Mouse (Mus musculus): ENCODE data around the gene Naaa.

Naaa gene

DNA sequence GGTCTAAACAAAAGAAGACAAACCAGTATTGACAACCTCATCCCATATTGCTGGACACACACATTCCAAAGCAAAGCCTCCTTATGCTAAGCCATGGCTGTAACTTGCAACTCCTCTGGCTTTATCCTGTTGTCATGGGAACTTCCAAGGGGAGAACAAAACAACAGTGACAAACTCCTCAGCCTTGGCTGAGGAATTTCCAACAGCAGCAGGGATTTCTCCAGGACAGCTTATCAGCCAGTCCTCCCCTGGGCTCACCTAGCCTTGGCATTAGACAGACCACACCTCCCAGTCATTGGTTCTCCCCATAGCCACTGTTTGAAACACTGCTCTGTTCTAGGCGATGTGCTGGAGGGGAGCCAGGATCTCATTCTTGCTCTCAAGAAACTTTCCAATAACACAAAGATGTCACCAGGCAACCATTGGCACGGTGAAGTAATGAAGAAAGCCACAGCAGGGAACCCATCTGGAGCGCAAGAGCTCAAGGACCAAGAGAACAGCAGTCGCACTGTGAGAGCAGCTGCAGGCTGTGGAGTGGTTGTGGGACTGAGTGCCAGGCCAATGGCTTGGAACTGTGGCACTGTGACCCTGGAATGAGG is 14.1 kb downstream of the Naaa start:
- DNase-seq (ENCODE audit: low spot score) = peak; percentile 74

DNA sequence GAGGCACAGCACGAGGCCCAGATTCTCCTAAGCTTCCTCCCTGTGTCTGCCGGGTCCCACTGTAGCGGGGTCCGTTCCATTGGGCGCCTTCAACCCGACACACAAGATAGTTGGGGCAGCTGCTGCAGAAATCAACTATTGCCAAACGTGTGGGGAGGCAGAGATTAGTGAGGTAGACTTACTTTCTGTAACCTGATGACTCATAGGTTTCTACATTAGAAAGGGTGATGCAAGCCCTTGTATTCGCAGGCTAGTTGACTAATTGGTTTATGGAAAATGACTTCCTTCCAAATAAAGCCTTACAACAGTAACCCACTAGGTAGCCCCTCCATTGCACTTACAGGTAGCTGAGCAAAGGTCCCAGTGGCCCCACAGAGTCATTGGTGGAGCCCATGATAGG is 15.3 kb downstream of the Naaa start:
- no peak for DNase-seq (ENCODE audit: low spot score)

DNA sequence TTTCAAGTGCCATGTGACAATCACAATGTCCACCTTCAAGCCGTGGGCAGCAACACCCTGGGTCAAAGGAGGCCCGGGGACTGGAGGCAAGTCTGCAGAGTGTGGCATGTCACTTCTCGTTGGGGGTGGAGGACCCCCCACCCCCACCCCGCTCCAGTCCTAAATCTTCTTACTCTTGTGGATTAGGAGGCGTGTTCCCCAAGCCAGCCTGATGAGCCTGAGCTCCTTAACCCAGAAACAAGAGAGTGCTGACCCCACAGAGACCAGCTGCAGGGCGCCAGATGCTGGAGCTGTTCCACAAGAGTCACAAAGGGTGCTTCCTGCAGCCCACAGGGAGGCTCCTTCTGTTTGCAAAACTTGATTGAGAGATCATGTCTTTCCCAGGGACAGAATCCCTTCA is 21.8 kb downstream of the Naaa start, which contains the start of gene Ppef2:
TSS of gene Ppef2 (minus strand) at position 61 of the 400 bp plus-strand sequence.
- DNase-seq (ENCODE audit: low spot score) = no peak

DNA sequence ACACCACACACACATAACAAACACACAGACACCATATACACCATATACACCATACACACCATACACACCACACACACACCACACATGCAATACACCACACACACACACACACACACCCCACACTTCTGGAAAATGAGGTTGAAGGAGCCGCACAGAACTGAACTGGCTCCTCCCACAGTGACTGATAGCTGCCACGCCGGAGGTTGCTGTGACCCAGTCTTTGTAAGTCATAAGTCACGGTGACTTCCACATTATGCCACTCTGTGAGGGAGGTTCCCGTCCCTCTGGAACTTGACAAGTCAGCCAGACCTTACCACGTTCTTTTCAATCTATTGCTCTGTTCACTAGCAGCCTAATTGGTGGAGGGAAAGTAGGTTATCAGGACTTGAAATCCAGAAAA is 23.5 kb downstream of the Naaa start:
- peak; percentile 30 for DNase-seq (ENCODE audit: low spot score)

DNA sequence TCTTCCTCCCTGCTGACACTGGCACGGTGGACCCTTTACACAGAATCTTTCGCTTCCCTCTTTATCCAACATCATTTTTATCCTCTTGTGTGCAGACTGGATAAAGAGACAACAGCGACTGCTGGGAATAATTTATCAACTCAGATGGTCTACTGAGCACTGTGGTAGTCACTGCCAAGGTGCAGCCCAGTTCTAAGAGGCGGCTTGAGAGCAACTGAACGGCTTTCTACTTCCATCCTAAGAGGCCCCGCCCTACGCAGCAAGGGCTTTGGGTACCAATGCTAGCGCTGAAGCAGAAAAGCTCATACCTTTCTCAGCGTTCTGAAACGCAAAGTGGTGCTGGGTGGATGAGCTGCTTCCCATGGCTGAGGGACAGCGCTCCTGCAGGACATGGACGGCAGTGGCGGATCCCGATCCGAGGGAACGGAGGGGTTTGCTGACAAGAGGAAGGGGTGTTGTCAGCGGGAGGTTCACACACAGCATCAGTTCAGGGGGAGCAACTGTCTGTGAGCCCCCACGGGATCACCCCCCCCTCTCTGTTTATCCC is 25.1 kb downstream of the Naaa start:
- DNase-seq (ENCODE audit: low spot score) = no peak

DNA sequence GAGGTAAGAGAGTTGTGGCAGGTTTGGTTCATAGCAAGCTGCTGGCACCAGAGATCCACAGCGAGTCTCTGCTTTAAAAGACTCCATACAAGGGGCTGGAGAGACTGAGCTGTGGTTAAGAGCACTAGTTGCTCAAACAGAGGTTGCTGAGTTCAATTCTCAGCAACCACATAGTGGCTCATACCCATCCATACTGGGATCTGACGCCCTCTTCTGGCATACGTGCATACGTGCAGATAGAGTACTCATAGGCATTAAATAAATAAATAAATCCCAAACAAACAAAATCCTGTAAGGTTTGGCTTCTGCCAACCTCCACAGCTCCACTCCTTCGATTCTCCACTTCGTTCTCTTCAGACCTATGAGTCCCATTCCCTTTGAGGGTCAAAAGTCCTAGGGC is 25.9 kb downstream of the Naaa start:
- no peak for DNase-seq (ENCODE audit: low spot score)

DNA sequence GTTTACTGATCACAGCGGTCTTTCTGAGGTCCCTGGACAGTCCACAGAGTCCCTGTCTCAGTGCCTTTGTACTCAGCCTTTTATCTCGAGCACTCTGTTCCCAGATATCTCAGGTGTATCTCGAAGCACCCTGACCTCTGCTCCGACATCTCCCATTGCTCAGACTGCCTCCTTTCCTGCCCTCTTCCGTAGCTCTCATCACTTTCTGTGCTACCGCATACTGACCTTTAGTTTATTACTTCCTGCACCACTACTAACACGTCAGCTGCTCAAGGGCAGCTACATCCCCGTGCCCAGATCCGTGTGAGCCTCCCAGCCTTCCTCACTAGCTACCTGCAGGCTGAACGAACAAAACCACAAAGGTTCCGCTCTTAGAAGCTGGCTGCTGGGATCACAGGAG is 29.4 kb downstream of the Naaa start:
- no peak for DNase-seq (ENCODE audit: low spot score)

DNA sequence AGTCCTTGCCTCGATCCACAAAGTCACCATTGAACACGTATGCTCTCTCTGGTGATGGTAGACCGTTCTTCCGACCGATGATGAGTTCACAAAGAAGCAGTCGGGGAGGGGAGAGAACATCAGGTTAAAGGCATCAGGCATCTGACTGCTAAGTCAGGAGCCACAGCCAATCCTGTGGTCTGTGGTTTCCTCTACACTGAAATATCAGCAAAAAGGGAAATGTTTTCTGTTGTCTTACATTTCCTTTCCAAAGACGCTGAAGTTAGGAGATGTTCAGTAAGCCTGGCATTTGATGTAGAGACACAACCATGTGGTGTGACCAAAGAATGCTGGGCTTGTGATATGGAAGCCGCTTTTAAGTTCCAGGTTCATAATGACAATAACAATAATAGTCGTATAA is 32.5 kb downstream of the Naaa start:
- no peak for DNase-seq (ENCODE audit: low spot score)

DNA sequence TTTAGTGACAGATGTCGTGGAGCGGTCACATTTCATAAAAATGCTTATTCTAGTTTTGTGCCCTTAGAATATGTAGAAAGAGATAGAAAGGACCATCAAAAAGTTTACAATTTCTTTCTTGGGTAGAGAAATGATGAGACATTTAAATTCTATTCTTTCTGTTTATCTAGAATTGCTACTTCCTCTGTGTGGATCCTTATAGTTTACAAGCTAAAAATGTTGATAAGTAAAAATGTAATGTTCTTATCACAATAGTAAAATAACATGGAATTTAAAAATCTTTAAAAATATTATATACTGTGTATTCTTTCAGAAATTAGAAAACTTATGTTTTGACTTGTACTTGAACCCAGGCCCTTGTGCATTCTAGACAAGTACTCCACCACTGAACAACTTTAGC is 33.1 kb downstream of the Naaa start:
- no peak for DNase-seq (ENCODE audit: low spot score)

DNA sequence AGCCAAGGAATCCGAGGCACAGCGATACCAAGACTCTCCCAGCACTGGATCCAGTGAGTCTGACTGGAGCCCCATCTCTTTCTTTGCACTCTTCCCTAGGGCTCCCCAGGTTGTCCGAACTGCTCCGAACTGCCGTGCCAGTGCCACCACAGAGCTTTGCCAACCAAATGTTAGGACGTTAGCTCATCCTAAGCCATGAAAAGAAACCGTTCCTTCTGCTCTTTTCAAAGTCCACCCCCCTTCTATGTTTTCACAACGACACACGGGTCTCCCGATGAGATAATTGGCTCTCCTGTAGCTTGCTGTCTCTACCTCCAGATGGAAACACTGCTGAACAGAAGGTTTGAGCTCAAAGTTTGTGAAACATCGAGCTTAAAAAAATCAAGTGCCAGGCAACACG is 37.2 kb downstream of the Naaa start:
- no peak for DNase-seq (ENCODE audit: low spot score)

DNA sequence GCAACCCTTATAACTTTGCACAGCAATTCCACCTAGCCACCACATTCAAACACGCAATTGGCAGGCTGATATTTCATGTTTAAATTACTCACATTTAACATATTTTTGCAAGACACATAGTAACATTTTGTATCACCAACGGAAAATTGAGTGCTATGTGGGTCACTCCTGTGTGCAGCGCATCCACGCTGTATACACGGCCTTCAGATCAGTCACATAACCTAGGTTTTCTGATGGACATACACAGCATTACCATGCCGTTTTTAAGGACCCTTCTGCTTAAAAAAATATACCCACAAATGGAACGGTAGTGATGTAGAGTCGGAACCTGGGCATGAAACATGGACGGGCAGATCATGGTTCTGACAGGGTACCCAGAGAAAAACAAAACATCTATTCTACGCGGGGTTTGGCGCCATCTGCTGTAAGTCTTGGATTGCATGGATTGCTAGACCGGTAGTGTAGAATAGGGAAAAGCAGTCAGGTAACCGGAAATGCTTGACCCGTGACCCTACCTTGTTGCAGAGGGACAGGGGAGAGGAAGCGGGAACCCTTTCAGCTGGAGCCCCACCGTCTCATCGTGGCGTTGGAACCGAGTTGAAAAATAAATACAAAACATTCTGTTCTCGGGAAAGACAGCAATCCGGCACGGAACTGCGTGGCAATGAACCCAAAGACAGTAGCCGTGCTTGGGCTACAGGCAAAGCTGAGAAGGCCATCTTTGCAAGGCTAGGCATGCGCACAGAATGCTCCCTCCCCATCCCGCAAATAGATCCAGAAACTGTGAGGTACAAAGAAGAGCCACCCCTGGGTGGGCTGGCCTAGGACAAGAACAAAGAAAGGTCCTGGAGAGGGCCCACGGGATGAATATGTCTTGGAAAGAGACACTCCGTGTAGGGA is 38.4 kb downstream of the Naaa start:
- peak; percentile 83 for DNase-seq (ENCODE audit: low spot score)

DNA sequence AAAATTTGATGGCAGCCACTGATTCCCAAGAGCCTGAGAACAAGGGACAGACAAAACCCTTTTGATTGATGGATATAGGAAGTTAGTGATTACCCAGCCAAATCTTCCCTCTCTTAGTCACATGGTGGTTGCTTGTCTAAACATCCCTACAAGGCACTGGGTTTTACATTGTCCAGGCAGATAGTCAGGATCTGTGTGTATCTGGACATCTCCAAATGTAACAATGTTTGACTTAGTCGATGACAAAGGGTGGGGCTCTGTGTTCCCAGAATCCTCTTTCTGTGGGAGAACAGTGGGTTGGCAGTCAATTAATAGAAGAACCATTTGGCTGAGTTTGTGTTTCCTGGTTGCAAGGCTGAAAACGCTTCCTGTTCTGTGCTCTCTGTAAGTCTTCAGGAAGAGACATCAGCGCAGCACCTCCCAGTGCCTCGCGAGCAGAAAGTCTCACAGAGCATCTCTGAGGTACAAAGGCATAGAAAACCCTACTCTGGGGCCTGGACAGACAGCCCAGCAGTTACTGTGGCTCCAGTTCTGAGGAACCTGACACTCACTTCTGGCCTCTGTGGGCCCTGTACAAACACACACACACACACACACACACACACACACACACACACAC is 42.9 kb downstream of the Naaa start:
- DNase-seq (ENCODE audit: low spot score) = no peak

DNA sequence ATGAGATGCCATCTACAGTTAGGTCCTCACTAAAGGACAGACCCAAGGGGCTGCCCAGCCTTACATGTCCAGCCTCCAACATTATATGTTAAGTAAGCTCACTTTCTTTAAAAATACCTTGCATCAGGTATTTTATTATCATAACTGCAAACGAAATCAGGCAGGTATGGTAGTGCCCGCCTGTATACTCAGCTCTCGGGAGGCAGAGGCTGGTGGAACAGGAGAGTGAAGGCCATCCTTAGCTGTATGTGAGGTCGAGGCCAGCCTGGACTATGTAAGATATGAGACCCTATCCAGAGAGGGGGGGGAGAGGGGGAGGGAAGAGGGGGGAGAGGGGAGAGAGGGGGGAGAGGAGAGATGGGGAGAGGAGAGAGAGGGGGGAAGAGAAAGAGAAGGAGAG is 44.6 kb downstream of the Naaa start:
- DNase-seq (ENCODE audit: low spot score) = no peak

DNA sequence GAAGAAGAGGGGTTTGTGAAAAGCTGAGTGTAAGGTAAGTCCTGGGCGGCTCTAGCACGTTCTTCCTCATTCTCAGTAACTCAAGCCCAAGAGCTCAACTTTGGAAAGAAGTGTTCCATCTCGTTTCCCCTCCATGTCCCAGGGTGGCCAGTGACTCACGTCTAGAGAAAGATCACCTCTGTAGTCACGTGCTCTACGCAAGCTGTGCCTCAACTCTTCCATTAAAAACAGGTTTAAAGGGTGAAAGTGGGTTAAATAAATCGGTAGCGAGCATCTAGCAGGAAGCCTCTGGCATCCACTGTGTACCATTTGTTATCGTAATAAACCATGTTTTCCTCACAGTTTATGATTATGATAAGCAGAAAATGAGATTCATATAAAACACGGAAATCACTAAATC is 46.1 kb downstream of the Naaa start:
- no peak for DNase-seq (ENCODE audit: low spot score)

DNA sequence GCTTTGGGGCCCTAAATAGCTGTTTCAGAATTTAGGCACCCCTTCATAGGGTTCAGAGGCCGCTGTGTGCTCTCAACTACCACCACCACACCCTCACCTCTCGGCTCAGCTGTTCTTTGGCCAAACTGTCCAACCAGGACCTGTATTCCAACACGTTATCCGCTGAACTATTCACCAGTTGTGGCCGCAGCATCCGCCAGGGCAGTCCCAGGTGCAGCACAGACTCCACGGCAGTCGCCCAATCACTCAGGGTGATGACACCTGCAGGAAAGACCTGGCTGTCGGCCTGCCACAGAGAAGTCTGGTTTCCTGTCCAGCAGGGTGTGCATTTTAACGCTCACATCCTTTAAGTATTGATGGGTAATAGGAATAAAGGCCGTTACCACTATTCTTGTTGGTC is 47.7 kb downstream of the Naaa start:
- no peak for DNase-seq (ENCODE audit: low spot score)

DNA sequence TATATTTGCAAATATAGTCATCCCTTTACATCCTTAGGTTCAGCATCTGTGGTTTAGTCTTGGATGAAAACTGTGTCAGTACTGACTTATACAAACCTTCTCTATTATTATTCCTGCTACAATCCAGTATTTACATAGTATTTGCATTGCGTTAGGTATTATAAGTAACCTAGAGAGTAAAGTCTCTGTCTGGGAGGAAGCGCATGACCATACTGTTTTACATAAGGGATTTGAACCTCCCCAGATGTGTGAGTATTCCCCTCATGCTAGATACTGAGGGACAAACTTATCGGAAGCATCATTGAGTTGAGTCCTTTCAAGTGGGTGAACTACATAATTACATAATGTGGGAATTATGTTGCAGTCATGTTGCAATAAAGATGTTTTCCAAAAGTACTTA is 48.5 kb downstream of the Naaa start:
- no peak for DNase-seq (ENCODE audit: low spot score)

DNA sequence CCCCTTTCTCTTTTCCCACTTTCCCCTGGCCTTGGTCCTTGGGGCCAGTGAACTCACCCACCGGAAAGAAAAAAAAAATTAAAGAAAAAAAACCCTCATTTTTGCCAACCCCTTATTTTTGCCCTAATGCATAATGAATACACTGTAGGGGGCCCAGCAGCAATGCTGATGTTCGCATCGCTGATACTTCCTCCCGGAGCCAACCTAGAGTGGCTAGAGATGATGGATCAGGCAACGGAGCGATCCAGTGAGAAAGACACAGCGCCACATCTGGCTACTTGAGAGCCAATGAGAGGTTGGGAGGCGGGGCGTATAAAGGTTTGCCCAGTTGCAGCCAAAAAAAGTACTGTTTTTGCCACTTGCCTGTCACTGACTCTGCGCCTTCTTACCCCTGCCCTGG is 49.2 kb downstream of the Naaa start:
- DNase-seq (ENCODE audit: low spot score) = no peak

DNA sequence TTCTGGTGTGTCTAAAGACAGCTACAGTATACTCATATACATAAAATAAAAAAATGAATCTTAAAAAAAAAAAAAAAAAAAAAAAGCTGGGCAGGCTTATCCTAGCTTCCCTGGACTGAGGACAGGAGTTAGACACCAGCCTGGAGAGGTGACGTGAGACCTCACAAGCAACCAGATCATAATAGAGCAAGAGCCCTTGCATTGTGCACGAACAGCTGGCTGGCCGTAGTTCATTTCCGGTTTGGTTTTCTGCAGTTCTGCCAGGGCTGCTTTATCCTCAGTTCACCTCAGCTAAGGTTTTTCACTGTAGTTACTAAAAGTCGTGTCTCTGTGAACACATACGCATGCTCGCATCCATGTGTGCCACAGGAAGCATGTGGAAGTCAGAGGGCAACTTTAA is 50.2 kb downstream of the Naaa start:
- no peak for DNase-seq (ENCODE audit: low spot score)

DNA sequence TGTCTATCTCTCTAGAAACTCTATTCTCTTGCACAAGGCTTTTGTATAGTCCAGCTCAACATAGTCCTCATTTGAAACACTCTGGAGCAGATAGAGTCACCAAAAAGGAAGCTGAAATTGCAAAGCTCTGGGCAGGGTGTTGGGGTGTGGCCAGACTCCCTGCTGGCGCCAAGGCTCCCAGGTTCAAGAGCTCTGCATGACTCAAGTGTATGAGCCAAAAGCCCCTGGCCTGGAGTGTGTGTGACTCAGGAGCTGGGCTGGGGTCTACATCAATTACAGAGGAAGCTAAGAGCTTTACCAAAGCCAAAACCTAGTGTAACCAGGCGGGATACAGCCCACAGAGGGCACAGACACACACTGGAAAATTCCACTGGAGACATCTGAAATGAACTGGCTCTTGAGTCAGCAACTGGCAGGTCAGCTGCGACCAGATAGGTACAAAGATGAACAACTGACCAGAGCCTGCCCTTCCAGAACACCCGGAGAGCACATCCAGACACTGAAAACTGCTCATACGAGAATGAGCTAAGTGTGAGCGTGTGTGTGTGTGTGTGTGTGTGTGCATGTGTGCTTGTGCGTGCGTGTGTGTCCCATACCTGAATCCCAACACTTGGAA is 57.6 kb downstream of the Naaa start:
- DNase-seq (ENCODE audit: low spot score) = peak; percentile 56

DNA sequence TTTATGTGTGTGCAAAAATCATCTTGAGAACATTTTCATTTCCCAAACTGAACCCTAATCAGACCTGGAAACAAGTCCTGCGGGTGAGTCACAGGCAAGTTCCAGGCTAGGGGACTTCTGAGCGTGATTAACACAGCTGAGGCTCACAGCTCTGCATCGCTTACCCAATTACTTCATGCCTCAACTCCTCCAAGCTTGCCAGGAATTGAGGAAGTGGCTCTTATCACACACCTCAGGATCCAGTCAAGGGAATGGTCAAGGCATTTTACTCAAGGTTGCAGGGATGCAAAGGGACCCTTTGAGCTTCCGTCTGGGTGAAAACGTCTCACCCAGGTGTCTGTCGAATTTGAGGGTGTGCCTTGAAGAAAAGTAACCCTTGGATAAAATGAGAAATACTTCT is 58.1 kb downstream of the Naaa start:
- peak; percentile 82 for DNase-seq (ENCODE audit: low spot score)

DNA sequence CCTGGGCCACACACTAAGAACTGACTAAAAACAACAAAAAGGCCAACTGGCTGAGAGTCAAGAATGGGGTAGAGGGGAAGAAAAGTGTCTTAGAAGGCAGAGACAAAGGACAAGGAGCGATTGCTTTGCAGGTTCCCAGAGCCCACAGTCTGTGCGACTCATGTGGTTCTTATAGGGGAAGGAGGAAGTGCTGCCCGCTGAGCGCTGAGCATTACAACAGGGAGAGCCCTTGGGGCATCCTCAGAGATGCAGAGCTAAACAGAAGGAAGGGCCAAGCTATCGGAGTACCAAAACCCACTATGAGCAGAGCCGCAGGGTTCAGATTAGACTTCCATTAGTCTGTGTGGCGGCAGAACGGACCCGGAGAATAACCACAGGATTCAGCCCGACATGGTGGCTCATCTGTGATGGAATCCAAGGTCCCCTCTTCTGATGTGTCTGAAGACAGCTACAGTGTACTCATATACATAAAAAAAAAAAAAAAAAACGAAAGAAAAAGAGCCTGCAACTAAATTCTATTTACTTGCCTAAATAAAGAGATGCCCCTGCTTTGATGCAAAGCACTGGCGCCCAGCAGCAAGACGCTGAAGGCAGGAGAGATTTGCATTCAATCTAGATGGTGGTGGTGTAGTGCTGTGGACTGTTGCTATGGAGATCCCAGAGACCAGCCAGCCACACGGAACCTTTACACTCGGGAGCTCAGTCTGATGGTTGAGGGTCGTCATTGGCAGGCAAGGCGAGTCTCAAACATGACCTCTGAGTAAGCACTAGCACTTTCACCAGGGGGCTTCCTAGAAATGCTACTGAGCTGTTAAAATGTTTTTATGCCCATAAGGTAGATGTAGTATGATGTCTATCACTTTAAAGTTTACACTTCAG is 58.8 kb downstream of the Naaa start:
- no peak for DNase-seq (ENCODE audit: low spot score)

DNA sequence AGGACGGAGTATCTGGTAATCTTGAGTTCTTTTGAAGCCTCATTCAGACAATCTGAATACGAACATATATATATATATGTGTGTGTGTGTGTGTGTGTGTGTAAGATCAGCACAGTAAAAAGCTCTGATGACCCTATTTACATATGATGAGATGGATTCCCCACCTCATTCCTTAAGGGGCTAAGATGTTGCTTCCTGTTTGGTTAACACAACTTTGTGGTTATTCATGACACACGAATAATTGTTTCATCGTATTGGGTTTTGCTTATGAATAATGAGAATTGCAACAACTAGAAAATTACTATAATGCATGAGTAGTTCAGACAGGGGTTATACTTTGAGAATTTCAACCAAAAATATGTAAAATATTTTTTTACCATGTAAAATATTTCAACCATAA is 62.7 kb downstream of the Naaa start, which contains the start of gene U90926:
TSS of gene U90926 (minus strand) at position 101 of the 400 bp plus-strand sequence.
- DNase-seq (ENCODE audit: low spot score) = no peak

Measured in adipocyte (in vitro differentiated cells).